Mouse (Mus musculus): Measurements from ENCODE around the gene Tnf. TPM values are rescaled to one million over a fixed set of nuclear protein-coding genes. Genes with fewer than 3 reads are reported as not detected.
"Not testable (repeated sequence)": the region's sequence is repeated elsewhere in the genome, so short reads cannot be mapped to it uniquely, and the experiment has no call there.

Tnf gene
- total and polyA plus RNA-seq, 3 experiments: 0.34 to 0.80 TPM; not detected in 1

DNA sequence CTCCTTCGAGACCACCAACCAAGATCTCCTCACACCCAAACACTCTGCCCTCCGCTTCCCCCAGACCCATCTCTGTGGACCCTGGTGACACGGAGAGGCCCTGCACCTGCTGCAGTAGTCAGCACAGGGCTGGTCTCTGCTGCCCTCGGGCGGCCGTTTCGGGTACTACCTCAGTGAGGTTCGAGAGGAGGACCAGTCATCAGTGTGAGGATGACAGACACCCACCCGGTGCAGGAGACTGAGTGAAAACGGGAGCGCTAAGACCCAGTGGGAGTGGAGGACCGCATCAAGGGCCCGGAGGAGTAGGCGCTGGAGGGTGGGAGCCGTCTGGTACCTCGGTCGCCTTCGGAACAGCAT is 34.6 kb upstream of the Tnf start:
- DNase-seq: peak; percentile 93 to 99
- Histone ChIP-seq H3K4me3 (peak overlapping the region; percentile 67), H3K9ac (ENCODE audit: low read depth, low read length) (peak overlapping the region; percentile 63), H3K36me3 (ENCODE audit: control insufficient read depth, insufficient read depth, low read length) (no peaks in the 10 kb centered on the region), H3K27me3 (ENCODE audit: control insufficient read depth, insufficient read depth, low read length) (no peaks in the 10 kb centered on the region), H3K79me2 (replicated peaks; ENCODE audit: control insufficient read depth, insufficient read depth, low read length) (no peaks in the 10 kb centered on the region; the same call in 1 of the 2 replicates), H3K4me1 (ENCODE audit: control insufficient read depth, insufficient read depth, low read length) (peaks cover 8% of the 10 kb centered on the region), H3K27ac (peak overlapping the region; percentile 94)
- TF ChIP-seq CTCF (IDR thresholded peaks at IDR 0.05): no peak; the same call in 1 of the 2 replicates
- TF ChIP-seq EP300 (IDR thresholded peaks at IDR 0.05; ENCODE audit: insufficient read depth, low read depth, low read length): no peak; the same call in 1 of the 2 replicates
- 1% methylated on average over 18 of the region's 18 CpGs for WGBS
- intact Hi-C loops (cut with DNase I): loop anchor here (2.0 to 10.0 kb wide), 4 partner anchors 70 to 382 kb away; partner anchors contain the start of genes Csnk2b, Gpank1, Nelfe and Skiv2l

- peak; percentile 87 to 93 for DNase-seq
- no peaks in the 10 kb centered on the region for H3K36me3 ChIP-seq (ENCODE audit: control insufficient read depth, insufficient read depth, low read length)
- TF ChIP-seq EP300 (IDR thresholded peaks at IDR 0.05; ENCODE audit: insufficient read depth, low read depth, low read length): peak; percentile 98
- TF ChIP-seq CTCF (IDR thresholded peaks at IDR 0.05): no peak
- TF ChIP-seq POLR2A (IDR thresholded peaks at IDR 0.05; ENCODE audit: insufficient read depth, low read depth, low read length): peak; percentile 91
- WGBS: under 1% methylated on average over 35 of the region's 35 CpGs
- H3K4me3 ChIP-seq: peak within 1 kb of the TSS; percentile 67
- no peaks in the 10 kb centered on the region for H3K27me3 ChIP-seq (ENCODE audit: control insufficient read depth, insufficient read depth, low read length)
- H3K79me2 ChIP-seq (replicated peaks; ENCODE audit: control insufficient read depth, insufficient read depth, low read length): peaks cover 2% of the 10 kb centered on the region
- intact Hi-C loops (cut with DNase I): loop anchor here (2.0 to 10.0 kb wide), 4 partner anchors 69 to 381 kb away; partner anchors contain the start of genes Csnk2b, Gpank1, Nelfe and Skiv2l
- peaks cover 8% of the 10 kb centered on the region for H3K4me1 ChIP-seq (ENCODE audit: control insufficient read depth, insufficient read depth, low read length)
- H3K27ac ChIP-seq: peak within 1 kb of the TSS; percentile 94
- H3K9ac ChIP-seq (ENCODE audit: low read depth, low read length): peak within 1 kb of the TSS; percentile 92
Measured at GRCm38 (mm10) chr17:35235614-35236389, 34.0 kb upstream of the Tnf start, which contains the start of gene Nfkbil1. TSS of gene Nfkbil1 (minus strand) at chr17:35235792.

DNA sequence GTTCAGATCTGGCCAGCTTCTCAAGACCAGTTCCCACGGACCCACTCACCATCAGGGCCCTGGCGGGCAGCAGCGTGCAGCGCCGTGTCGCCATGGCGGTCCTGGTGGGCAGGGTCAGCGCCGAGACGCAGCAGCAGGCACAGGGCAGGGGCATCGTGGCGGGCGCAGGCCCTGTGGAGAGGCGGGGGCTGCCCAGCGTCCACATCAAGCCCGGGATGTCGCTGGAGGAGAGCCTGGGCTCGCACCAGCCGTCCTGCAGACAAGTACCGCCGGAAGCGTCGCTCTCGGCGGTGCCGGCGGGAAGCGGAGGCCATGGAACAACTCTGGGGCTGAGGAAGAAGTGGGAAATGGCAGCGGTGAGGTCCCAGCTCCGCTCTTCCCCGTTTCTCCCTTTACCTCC is 33.1 kb upstream of the Tnf start:
- Histone ChIP-seq H3K27me3 (ENCODE audit: control insufficient read depth, insufficient read depth, low read length) (no peaks in the 10 kb centered on the region), H3K4me3 (peak overlapping the region; percentile 67), H3K27ac (peak overlapping the region; percentile 94), H3K79me2 (replicated peaks; ENCODE audit: control insufficient read depth, insufficient read depth, low read length) (peaks cover 2% of the 10 kb centered on the region), H3K9ac (ENCODE audit: low read depth, low read length) (peak overlapping the region; percentile 92), H3K4me1 (ENCODE audit: control insufficient read depth, insufficient read depth, low read length) (peaks cover 5% of the 10 kb centered on the region; the same call in 1 of the 2 replicates), H3K36me3 (ENCODE audit: control insufficient read depth, insufficient read depth, low read length) (no peaks in the 10 kb centered on the region)
- no peak for TF ChIP-seq EP300 (IDR thresholded peaks at IDR 0.05; ENCODE audit: insufficient read depth, low read depth, low read length)
- no peak for TF ChIP-seq POLR2A (IDR thresholded peaks at IDR 0.05; ENCODE audit: insufficient read depth, low read depth, low read length)
- TF ChIP-seq CTCF (IDR thresholded peaks at IDR 0.05): no peak
- intact Hi-C loops (cut with DNase I): loop anchor here (5.0 to 10.0 kb wide), 3 partner anchors 113 to 380 kb away; partner anchors contain the start of genes Csnk2b, Gpank1, Nelfe and Skiv2l
- DNase-seq: peak; percentile 65 to 73
- under 1% methylated on average over 31 of the region's 31 CpGs for WGBS

DNA sequence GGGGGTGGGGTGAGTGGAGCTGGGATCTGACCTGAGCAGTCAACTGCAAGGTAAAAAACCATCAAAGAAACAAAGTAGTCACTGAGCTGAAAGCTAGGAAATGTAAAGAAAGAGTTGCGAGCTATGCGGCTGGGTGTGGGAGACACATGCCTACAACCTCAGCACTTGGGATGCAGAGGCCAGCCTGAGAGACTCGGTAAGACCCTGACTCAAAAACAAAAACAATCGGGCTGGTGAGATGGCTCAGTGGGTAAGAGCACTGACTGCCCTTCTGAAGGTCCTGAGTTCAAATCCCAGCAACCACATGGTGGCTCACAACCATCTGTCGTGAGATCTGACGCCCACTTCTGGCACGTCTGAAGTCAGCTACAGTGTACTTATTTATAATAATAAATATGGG is 32.3 kb upstream of the Tnf start:
- H3K9ac ChIP-seq (ENCODE audit: low read depth, low read length); H3K36me3 ChIP-seq (ENCODE audit: control insufficient read depth, insufficient read depth, low read length); DNase-seq; H3K27me3 ChIP-seq (ENCODE audit: control insufficient read depth, insufficient read depth, low read length); H3K79me2 ChIP-seq (replicated peaks; ENCODE audit: control insufficient read depth, insufficient read depth, low read length); H3K4me3 ChIP-seq; H3K4me1 ChIP-seq (ENCODE audit: control insufficient read depth, insufficient read depth, low read length): not testable (repeated sequence)
- WGBS: 60% methylated on average over 7 of the region's 7 CpGs
- intact Hi-C loops (cut with DNase I): loop anchor here (10.0 kb wide), 1 partner anchor 379 kb away; the partner anchor contains the start of genes Nelfe and Skiv2l
- peak overlapping the region; percentile 94; the same call in 1 of the 2 replicates for H3K27ac ChIP-seq

GRCm38 (mm10) chr17:35233114-35233980 is 31.5 kb upstream of the Tnf start, which contains the start of gene Atp6v1g2:
TSS of gene Atp6v1g2 (plus strand) at chr17:35233660.
- Histone ChIP-seq H3K4me3 (peak within 1 kb of the TSS; percentile 67; the same call in 1 of the 2 replicates), H3K36me3 (ENCODE audit: control insufficient read depth, insufficient read depth, low read length) (no peaks in the 10 kb centered on the region), H3K27me3 (ENCODE audit: control insufficient read depth, insufficient read depth, low read length) (no peaks in the 10 kb centered on the region), H3K79me2 (replicated peaks; ENCODE audit: control insufficient read depth, insufficient read depth, low read length) (peaks cover 3% of the 10 kb centered on the region), H3K27ac (peak within 1 kb of the TSS; percentile 94), H3K4me1 (ENCODE audit: control insufficient read depth, insufficient read depth, low read length) (peaks cover 5% of the 10 kb centered on the region; the same call in 1 of the 2 replicates), H3K9ac (ENCODE audit: low read depth, low read length) (peak within 1 kb of the TSS; percentile 37)
- peak; percentile 31 to 40 for DNase-seq
- TF ChIP-seq CTCF (IDR thresholded peaks at IDR 0.05): no peak
- no peak for TF ChIP-seq EP300 (IDR thresholded peaks at IDR 0.05; ENCODE audit: insufficient read depth, low read depth, low read length)
- no peak for TF ChIP-seq POLR2A (IDR thresholded peaks at IDR 0.05; ENCODE audit: insufficient read depth, low read depth, low read length)
- WGBS: 28% methylated on average over 18 of the region's 18 CpGs
- intact Hi-C loops (cut with DNase I): loop anchor here (10.0 kb wide), 1 partner anchor 379 kb away; the partner anchor contains the start of genes Nelfe and Skiv2l
